Comparison of ENCODE assay signal across 22 mouse cellular contexts in the genomic region with DNA sequence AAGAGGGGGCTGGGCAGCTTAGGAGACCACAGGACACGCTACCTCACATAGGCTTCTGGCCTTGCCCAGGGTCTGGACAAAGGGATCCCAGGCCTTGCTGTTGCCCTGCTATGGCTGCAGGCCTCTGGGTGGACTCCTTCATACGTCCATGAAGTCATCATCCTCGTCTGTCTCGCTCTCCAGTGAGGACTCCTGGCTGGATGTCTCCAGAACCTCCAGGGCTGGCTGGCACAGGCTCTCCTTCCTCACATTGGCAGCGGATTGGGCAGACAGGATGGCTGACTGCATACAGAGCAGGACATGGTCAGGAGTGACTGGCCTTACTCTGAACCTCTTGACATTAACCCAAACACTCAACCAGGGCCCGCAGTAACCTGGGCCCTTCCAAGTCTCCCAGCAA. TPM values are rescaled to one million over a fixed set of nuclear protein-coding genes. Genes with fewer than 3 reads are reported as not detected.
DNase-seq lines count a peak whose midpoint lies in the region; ATAC-seq lines count a peak whose summit lies in the region.
"Had no signal": no experiment of that assay in that cellular context is flagged by ENCODE, and none has a peak within 500 bp of the region (broad histone marks: within the 10 kb centered on the region; RNA-seq: fewer than 3 reads in every experiment).

No protein-coding gene starts in this region.

- no peak overlapping the region for H3K4me3 ChIP-seq in heart, embryonic 13.5 days
- no peak overlapping the region for H3K4me3 ChIP-seq in lung, embryonic 15.5 days
- H3K4me3 ChIP-seq: forebrain, embryonic 10.5 days; midbrain, embryonic 15.5 days; myocyte; stomach, embryonic 15.5 days had no signal

- H3K27me3 ChIP-seq in heart, embryonic 13.5 days (replicated peaks) = no peaks in the 10 kb centered on the region
- H3K27me3 ChIP-seq in lung, embryonic 15.5 days = no peaks in the 10 kb centered on the region
- H3K27me3 ChIP-seq: midbrain, embryonic 15.5 days; stomach, embryonic 15.5 days had no signal

- ATAC-seq in heart, embryonic 13.5 days (ENCODE audit: extremely low read depth, insufficient number of reproducible peaks, low FRiP score, low TSS enrichment) = no peak
- ATAC-seq in lung, embryonic 15.5 days (ENCODE audit: borderline replicate concordance, extremely low read depth, low FRiP score, low TSS enrichment) = no peak
- ATAC-seq: activated CD4-positive, CD25-positive, alpha-beta regulatory T cell, adult 4 months; forebrain, embryonic 16.5 days; inflammation-experienced regulatory T-cells, adult 6 months; midbrain, embryonic 15.5 days had no signal

- H3K27ac ChIP-seq in heart, embryonic 13.5 days (replicated peaks) = peak overlapping the region; percentile 93
- peak overlapping the region; percentile 54; the same call in 1 of the 2 replicates for H3K27ac ChIP-seq in lung, embryonic 15.5 days
- H3K27ac ChIP-seq: forebrain, embryonic 10.5 days; hindbrain, embryonic 14.5 days; midbrain, embryonic 15.5 days; stomach, embryonic 15.5 days had no signal

- DNase-seq in heart, adult 11 months = no peak
- no peak for DNase-seq in lung, adult 18-20 months
- DNase-seq in brain, adult 2 months (ENCODE audit: low read depth, low spot score) = peak; percentile 48
- peak; percentile 48 to 66 for DNase-seq in cerebellum, postnatal 10 days
- no peak for DNase-seq in layer of hippocampus, adult 18-20 months (ENCODE audit: low spot score in 2 of 2)
- DNase-seq: adrenal gland, postnatal 10 days; gastrocnemius, postnatal 10 days; kidney, adult 18-20 months; lung, postnatal 4 days; thymus, adult 18-20 months; thymus, postnatal 36 days had no signal

- peak overlapping the region; percentile 42; the same call in 1 of the 2 replicates for H3K9ac ChIP-seq in heart, embryonic 13.5 days
- no peak overlapping the region for H3K9ac ChIP-seq in lung, embryonic 15.5 days
- H3K9ac ChIP-seq: hindbrain, embryonic 14.5 days; midbrain, embryonic 15.5 days; stomach, embryonic 15.5 days had no signal

- H3K9me3 ChIP-seq in heart, embryonic 13.5 days = no peaks in the 10 kb centered on the region
- no peaks in the 10 kb centered on the region for H3K9me3 ChIP-seq in lung, embryonic 15.5 days
- H3K9me3 ChIP-seq: forebrain, embryonic 10.5 days; midbrain, embryonic 15.5 days; stomach, embryonic 15.5 days had no signal

- H3K36me3 ChIP-seq in heart, embryonic 13.5 days = peaks cover 58% of the 10 kb centered on the region
- H3K36me3 ChIP-seq in lung, embryonic 15.5 days = peaks cover 28% of the 10 kb centered on the region

- H3K4me1 ChIP-seq in heart, embryonic 13.5 days = peaks cover 46% of the 10 kb centered on the region
- peaks cover 12% of the 10 kb centered on the region; the same call in 1 of the 2 replicates for H3K4me1 ChIP-seq in lung, embryonic 15.5 days

- WGBS in heart, embryonic 13.5 days = 83% methylated on average over 6 of the region's 6 CpGs
- WGBS in lung, embryonic 15.5 days = 86% methylated on average over 6 of the region's 6 CpGs

- H3K4me2 ChIP-seq in heart, embryonic 13.5 days = no peak overlapping the region
- no peak overlapping the region for H3K4me2 ChIP-seq in lung, embryonic 15.5 days
- H3K4me2 ChIP-seq: hindbrain, embryonic 14.5 days; midbrain, embryonic 15.5 days; stomach, embryonic 15.5 days had no signal

RNA-seq across cellular contexts. Expression of a gene that starts 2.6 kb away (rescaled TPM):
- 8.2 TPM in 2 replicates for polyA plus RNA-seq in heart, embryonic 13.5 days (2015; fragmentation: Nextera tagmentation; extraction: Ambion mirVana)
- 6.2 and 8.6 TPM in 2 replicates for polyA plus RNA-seq in lung, embryonic 15.5 days (2015; fragmentation: Nextera tagmentation; extraction: Ambion mirVana)
- total RNA-seq in layer of hippocampus, adult 18-20 months (2021) = 1 to 10 TPM; 1.9 to 2.4 TPM

RNA-seq across cellular contexts. Expression of a gene that starts 57.3 kb away (rescaled TPM):
- 7.1 TPM in 2 replicates for polyA plus RNA-seq in heart, embryonic 13.5 days (2015; fragmentation: Nextera tagmentation; extraction: Ambion mirVana)
- 1.3 and 2.9 TPM in 2 replicates for polyA plus RNA-seq in lung, embryonic 15.5 days (2015; fragmentation: Nextera tagmentation; extraction: Ambion mirVana)
- total RNA-seq in layer of hippocampus, adult 18-20 months (2021) = 1 to 10 TPM; 1.6 to 2.1 TPM
- polyA plus RNA-seq: C2C12 had no signal

Comparison
In these comparisons a context has a peak if more than half of its experiments do, and no peak if none do; other contexts are left out.
1. DNase-seq: peak in brain, adult 2 months (single experiment) and cerebellum, postnatal 10 days (2 of 2); none in heart, adult 11 months (single experiment), lung, adult 18-20 months (0 of 2) and layer of hippocampus, adult 18-20 months (0 of 2).